Mouse (Mus musculus) megakaryocyte, adult 5-6 weeks (primary cell): Measurements from ENCODE around the gene Alg11. TPM values are rescaled to one million over a fixed set of nuclear protein-coding genes. Genes with fewer than 3 reads are reported as not detected.

ENCODE experiments used
- ATAC-seq: 2 replicates; pipeline ENCODE4 v1.8.0; 2016; ENCODE audit warnings: mild to moderate bottlenecking, inconsistent platforms; ENCODE audit not compliant: poor library complexity, severe bottlenecking
- total RNA-seq, 2 experiments: library from RNA; stranded (forward) in 1 of 2; stranded (reverse) in 1 of 2; fragments of 153-499, 151-499 nt in 1 of 2; fragments of 221-1000, 200-1000 nt in 1 of 2; gene quantifications; 2 replicates each; pipeline versions ENCODE4 v1.2.3 to v1.2.4; 2015 to 2017

Gene Alg11
- total RNA-seq, 2 experiments from 2014 or later = 8.9 to 10.9 TPM

DNA sequence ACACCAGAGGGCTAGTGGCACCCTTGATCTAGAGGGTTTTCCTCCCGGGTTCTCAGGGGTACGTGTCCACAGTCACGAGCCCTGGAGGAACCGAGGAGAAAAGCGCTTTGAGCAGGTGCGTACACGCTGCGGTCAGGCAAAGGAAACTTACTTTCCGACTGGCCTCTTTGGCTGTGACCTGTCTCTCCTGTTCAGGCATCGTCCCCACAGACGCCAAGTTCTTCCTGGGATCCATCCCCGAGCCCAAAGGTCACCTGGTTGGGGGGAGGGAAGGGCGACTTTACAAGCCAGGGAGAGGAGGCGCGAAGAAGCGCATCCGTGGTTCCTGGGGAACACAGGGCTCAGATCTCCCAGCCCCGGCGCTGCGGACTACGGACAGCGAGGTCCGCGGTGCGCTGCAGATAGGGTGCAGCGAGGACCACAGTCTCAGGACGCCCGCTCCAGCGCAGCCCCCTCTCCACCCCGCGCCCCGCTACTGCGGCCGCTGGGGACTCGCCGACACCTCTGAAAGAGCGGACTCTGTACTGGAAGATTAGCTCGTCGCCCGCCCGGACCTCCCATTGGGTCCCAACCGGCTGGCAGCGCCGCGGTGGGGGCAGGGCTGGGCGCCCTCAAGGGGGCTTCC is 588 bp upstream of the Alg11 start, which contains the start of gene Atp7b:
TSS of gene Atp7b (minus strand) at position 485 of the 625 bp plus-strand sequence.
- ATAC-seq = peak; percentile 28

DNA sequence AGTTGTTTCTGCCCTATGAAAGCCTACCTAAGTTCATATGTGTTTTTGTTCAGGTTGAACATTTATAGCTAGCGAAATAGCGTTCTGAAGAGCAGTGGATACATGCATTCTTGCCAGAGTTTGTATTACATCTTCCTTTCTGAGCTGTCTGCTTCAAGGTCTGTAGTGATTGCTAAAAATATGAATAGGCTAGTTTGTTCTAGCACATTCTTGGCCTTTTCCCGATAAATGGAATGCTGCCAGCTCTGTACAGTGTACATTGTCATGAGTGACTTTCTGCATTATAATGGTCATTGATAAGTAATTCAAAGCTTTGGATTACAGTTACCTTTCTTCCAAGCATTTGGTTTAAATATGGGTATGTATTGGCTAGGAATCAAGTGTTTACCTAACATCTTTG is 605 bp downstream of the Alg11 start:
- no peak for ATAC-seq

DNA sequence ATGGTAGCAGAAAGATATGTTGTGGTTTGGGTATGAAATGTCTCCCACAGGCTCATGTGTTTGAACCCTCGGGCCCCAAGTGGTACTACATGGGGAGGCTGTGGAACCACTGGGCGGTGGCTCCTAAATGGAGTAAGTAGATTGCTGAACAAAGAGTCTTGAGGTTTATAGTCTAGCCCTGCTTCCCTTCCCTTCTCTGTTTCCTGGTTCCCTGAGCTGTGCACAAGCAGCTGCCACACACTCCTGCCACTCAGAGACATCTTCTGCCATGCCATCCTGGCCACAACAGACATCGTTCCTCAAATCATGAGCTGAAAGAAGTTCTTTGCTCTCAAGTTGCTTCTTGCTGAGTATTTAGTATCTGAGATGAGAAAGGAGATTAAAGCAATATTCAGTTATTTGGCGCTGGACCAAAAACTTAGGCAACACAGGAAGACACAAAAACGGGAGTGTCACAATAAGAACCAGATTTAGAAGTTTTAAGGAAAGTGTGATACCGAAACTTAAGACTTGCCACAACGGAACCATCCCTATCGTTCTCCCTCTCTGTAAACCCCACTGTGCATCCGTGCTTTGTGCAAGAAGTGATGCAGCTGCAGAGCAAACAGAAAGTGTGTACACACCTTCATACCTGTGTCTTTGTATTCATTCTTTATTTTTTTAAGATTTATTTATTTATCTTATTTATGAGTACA is 18.9 kb downstream of the Alg11 start:
- peak; percentile 94 for ATAC-seq

DNA sequence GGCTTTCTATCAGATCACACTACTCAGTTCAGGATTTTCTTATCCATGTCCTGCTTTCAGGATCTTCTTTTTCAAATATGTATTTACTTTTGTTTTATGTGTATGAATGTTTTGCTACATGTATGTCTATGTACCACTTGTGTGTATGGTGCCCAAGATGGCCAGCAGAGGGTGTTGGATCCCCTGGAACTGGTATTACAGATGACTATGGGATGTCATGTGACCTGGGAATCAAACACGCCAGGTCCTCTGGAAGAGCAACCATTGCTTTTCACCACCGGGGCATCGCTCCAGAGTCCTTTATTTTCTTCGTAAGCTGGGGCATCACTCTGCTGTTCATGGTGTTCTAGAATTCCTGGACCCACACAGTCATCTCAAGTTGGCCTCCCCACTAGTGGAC is 28.7 kb downstream of the Alg11 start:
- ATAC-seq = no peak

DNA sequence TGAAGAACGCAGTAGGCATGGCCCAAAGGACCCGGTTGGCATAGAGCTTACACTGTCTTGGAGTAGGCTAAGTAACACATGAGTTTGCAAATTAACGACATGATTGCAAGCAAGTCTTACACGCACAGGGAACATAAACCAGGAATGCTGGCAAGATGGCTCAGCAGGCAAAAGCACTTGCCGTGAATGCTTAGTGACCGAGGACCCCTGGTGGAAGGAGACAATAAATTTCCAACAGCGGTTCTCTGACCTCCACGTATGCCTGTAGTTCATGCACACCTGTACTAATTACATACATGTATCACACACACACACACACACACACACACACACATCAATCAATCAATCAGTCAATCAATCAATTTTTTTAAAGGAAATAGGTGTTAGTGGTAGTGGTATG is 31.0 kb downstream of the Alg11 start:
- ATAC-seq = no peak

DNA sequence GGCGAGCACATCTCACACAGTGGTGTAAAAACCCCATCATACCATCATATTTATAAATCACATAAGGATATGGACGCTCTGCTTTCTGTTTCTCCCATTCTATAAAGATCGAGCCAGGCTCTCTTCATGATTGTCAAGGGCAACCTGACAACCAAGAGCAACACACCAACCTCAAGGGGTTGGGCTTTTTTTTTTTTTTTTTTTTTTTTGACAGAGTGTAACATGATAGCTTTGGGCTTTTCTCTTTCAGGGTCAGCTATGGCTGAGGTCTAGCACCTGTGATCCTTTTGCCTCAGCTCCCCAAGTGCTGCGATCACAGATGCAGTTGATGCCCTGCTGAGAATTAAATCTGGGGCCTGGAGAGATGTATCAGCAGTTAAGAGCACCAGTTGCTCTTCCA is 46.5 kb downstream of the Alg11 start:
- ATAC-seq = no peak

Other genes with a start within 250 kb of the Alg11 start
- not detected in 2 replicates for gene Defb50, start 237.2 kb upstream of the Alg11 start, total RNA-seq (2015)
- not detected in 2 replicates for gene Defb50, start 237.2 kb upstream of the Alg11 start, total RNA-seq (2017)
- gene Defb2, start 220.8 kb upstream of the Alg11 start, total RNA-seq (2015) = not detected in 2 replicates
- not detected in 2 replicates for gene Defb2, start 220.8 kb upstream of the Alg11 start, total RNA-seq (2017)
- not detected in 2 replicates for gene Defb10, start 201.8 kb upstream of the Alg11 start, total RNA-seq (2015)
- not detected in 2 replicates for gene Defb10, start 201.8 kb upstream of the Alg11 start, total RNA-seq (2017)
- gene Defb9, start 175.3 kb upstream of the Alg11 start, total RNA-seq (2015) = not detected in 2 replicates
- not detected in 2 replicates for gene Defb9, start 175.3 kb upstream of the Alg11 start, total RNA-seq (2017)
- not detected in 2 replicates for gene Defb11, start 154.3 kb upstream of the Alg11 start, total RNA-seq (2015)
- not detected in 2 replicates for gene Defb11, start 154.3 kb upstream of the Alg11 start, total RNA-seq (2017)
- not detected in 2 replicates for gene Defb15, start 128.0 kb upstream of the Alg11 start, total RNA-seq (2015)
- gene Defb15, start 128.0 kb upstream of the Alg11 start, total RNA-seq (2017) = not detected in 2 replicates
- gene Defb35, start 122.4 kb upstream of the Alg11 start, total RNA-seq (2015) = not detected in 2 replicates
- not detected in 2 replicates for gene Defb35, start 122.4 kb upstream of the Alg11 start, total RNA-seq (2017)
- gene Defb13, start 114.0 kb upstream of the Alg11 start, total RNA-seq (2015) = not detected in 2 replicates
- gene Defb13, start 114.0 kb upstream of the Alg11 start, total RNA-seq (2017) = not detected in 2 replicates
- not detected in 2 replicates for gene Fam90a1a, start 102.0 kb upstream of the Alg11 start, total RNA-seq (2015)
- not detected in 2 replicates for gene Fam90a1a, start 102.0 kb upstream of the Alg11 start, total RNA-seq (2017)
- gene Ccdc70, start 90.9 kb upstream of the Alg11 start, total RNA-seq (2015) = not detected in 2 replicates
- not detected in 2 replicates for gene Ccdc70, start 90.9 kb upstream of the Alg11 start, total RNA-seq (2017)
- 0.47 and 0.62 TPM in 2 replicates for gene Atp7b, start 416 bp upstream of the Alg11 start, total RNA-seq (2015)
- 0.29 and 0.69 TPM in 2 replicates for gene Atp7b, start 416 bp upstream of the Alg11 start, total RNA-seq (2017)
- gene Nek5, start 64.3 kb downstream of the Alg11 start, total RNA-seq (2015) = not detected in 2 replicates
- gene Nek5, start 64.3 kb downstream of the Alg11 start, total RNA-seq (2017) = not detected in 2 replicates
- 1.2 and 2.3 TPM in 2 replicates for gene Nek3, start 105.7 kb downstream of the Alg11 start, total RNA-seq (2015)
- gene Nek3, start 105.7 kb downstream of the Alg11 start, total RNA-seq (2017) = 2.1 and 2.2 TPM in 2 replicates
- gene Ckap2, start 125.1 kb downstream of the Alg11 start, total RNA-seq (2015) = 66.7 and 76.1 TPM in 2 replicates
- 46.4 and 54.6 TPM in 2 replicates for gene Ckap2, start 125.1 kb downstream of the Alg11 start, total RNA-seq (2017)
- gene Vps36, start 132.1 kb downstream of the Alg11 start, total RNA-seq (2015) = 47.5 and 49.8 TPM in 2 replicates
- 43.9 and 47.3 TPM in 2 replicates for gene Vps36, start 132.1 kb downstream of the Alg11 start, total RNA-seq (2017)
- 0.56 and 1.5 TPM in 2 replicates for gene Thsd1, start 166.6 kb downstream of the Alg11 start, total RNA-seq (2015)
- gene Thsd1, start 166.6 kb downstream of the Alg11 start, total RNA-seq (2017) = 0.51 and 0.73 TPM in 2 replicates
- gene Tpte, start 222.7 kb downstream of the Alg11 start, total RNA-seq (2015) = not detected in 2 replicates
- gene Tpte, start 222.7 kb downstream of the Alg11 start, total RNA-seq (2017) = not detected in 2 replicates